Mouse (Mus musculus) kidney, embryonic 14.5 days (tissue): ENCODE measurements at regions not wholly inside any gene's neighbourhood (a gene's known extent, or its start where the extent isn't known, plus 50 kb on each side); places are given as distances from the start of the nearest gene placed in this dataset.

Source experiments
- ATAC-seq: fragments of 200-750 bp; cut with Nextera tagmentation; 2 replicates; pipeline ENCODE4 v1.8.0; 2017; ENCODE audit warnings: moderate number of reproducible peaks, mild to moderate bottlenecking, moderate TSS enrichment, moderate library complexity; ENCODE audit not compliant: low FRiP score, low TSS enrichment
- H3K27ac ChIP-seq: fragments of 300-500 bp; sonication (generic); 2 replicates; pipeline ENCODE4 v1.5.1; 2014; ENCODE audit warnings: low read depth, mild to moderate bottlenecking, low read length, moderate library complexity, mixed read lengths
- H3K27me3 ChIP-seq: fragments of 300-500 bp; sonication (generic); 2 replicates; pipeline ENCODE4 v1.6.1; 2014; ENCODE audit warnings: mild to moderate bottlenecking, low read length; ENCODE audit not compliant: control insufficient read depth, insufficient read depth
- H3K36me3 ChIP-seq: fragments of 300-500 bp; sonication (generic); 2 replicates; pipeline ENCODE4 v1.6.1; 2014; ENCODE audit warnings: low read length, mixed read lengths; ENCODE audit not compliant: control insufficient read depth, insufficient read depth
- H3K4me1 ChIP-seq: fragments of 300-500 bp; sonication (generic); 2 replicates; pipeline ENCODE4 v1.6.1; 2014; ENCODE audit warnings: low read length, mixed read lengths; ENCODE audit not compliant: control insufficient read depth, insufficient read depth
- H3K4me2 ChIP-seq: fragments of 300-500 bp; sonication (generic); replicated peaks from 2 replicates; pipeline ENCODE4 v1.6.1; 2014; ENCODE audit warnings: low read depth, mild to moderate bottlenecking, low read length
- H3K4me3 ChIP-seq: fragments of 300-500 bp; sonication (generic); 2 replicates; pipeline ENCODE4 v1.5.1; 2014; ENCODE audit warnings: mild to moderate bottlenecking, low read length
- H3K9ac ChIP-seq: fragments of 300-500 bp; sonication (generic); 2 replicates; pipeline ENCODE4 v1.6.1; 2014; ENCODE audit warnings: low read depth, mild to moderate bottlenecking, low read length, moderate library complexity
- H3K9me3 ChIP-seq: fragments of 300-500 bp; sonication (generic); 2 replicates; pipeline ENCODE4 v1.6.1; 2016; ENCODE audit warnings: low read length; ENCODE audit not compliant: control insufficient read depth
- WGBS: fragments of 180-500 bp; shearing (Covaris S2); extraction: QIAGEN DNeasy Blood & Tissue Kit; methylation state at CpG from one replicate; pipeline ENCODE4 v1.1.7; 2014; 5-methylcytosine and 5-hydroxymethylcytosine counted together

DNA sequence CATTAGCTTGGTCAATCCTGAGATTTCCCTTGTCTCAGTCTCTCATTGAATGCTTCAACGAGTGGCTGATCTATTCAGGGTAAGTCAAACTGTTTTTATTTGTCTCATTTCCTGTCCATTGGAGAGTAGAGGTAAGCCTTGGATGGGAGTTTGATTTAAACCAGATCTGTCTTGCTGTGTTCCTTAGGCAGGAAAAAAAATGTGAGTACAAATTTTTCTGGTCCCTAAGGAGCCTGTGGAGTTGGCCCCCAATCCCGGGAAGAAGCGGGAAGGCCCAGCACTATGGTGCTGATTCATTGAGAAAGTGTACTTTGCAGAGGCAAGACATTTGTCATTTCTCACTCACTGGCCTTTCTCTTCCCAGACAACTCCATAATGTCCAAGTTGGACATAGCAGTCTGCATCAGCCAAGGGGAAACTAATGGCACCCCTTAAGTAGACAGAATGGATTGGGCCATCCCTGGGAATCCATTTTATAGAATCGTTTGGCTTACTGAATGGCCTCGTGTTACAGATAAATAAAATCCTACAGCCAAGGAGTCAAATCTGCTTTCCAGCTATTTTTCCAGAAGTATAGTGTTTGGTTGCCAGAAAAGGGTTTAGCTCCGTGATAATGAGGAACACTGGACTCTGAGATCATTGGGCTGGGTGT lies 271.3 kb upstream of the Sel1l start:
- Histone ChIP-seq H3K27ac (no peak overlapping the region), H3K9me3 (no peaks in the 10 kb centered on the region), H3K4me3 (no peak overlapping the region), H3K9ac (no peak overlapping the region), H3K4me2 (no peak overlapping the region), H3K27me3 (no peaks in the 10 kb centered on the region), H3K4me1 (no peaks in the 10 kb centered on the region), H3K36me3 (no peaks in the 10 kb centered on the region)
- 76% methylated on average over 6 of the region's 6 CpGs for WGBS
- no peak for ATAC-seq

DNA sequence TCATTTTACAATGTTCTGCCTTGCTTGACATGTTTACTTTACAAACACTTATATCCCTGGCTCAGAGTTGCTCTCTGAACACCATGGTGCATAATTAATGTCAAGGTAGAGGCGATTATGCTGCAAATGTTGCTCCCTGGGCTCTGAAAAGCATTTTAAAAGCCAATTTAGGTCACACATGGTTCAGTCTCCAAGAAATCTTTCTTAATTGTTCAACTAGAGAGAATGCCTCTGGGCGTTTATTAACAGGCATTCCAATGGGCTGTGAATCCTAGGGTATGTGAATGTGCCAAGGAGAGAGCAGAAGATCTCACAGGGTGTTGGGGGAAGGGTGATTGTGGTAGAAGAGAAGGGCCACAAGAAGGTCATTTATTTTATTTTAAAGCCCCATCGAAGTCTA lies 260.7 kb upstream of the Sel1l start:
- no peaks in the 10 kb centered on the region for H3K27me3 ChIP-seq
- no peak overlapping the region for H3K27ac ChIP-seq
- H3K4me3 ChIP-seq = no peak overlapping the region
- H3K4me1 ChIP-seq = no peaks in the 10 kb centered on the region
- H3K36me3 ChIP-seq = no peaks in the 10 kb centered on the region
- no peak overlapping the region for H3K9ac ChIP-seq
- 66% methylated on average over 3 of the region's 3 CpGs for WGBS
- no peak for ATAC-seq
- no peaks in the 10 kb centered on the region for H3K9me3 ChIP-seq
- no peak overlapping the region for H3K4me2 ChIP-seq

DNA sequence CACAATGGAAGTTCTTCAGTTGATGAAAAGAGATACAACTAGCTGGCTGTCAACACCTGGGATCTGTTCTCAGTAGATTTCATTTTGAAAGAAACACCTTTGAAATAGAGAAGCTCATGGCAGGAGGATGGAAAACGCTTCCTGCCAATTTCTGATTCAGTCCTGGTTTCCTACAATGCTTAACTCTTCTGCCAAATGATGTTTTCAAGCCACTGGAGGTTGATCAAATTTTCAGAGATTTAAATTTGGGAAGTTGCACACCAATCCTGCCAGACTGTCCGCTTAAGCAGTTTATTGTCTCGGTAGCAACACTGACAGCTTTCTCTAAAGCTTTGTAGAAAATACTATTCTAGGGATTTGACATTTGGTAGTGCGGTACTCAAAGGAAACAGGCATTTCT lies 251.1 kb upstream of the Sel1l start:
- WGBS = 88% methylated on average over 4 of the region's 4 CpGs
- H3K36me3 ChIP-seq = no peaks in the 10 kb centered on the region
- H3K9me3 ChIP-seq = no peaks in the 10 kb centered on the region
- H3K4me2 ChIP-seq = no peak overlapping the region
- no peak overlapping the region for H3K27ac ChIP-seq
- H3K4me1 ChIP-seq = no peaks in the 10 kb centered on the region
- H3K27me3 ChIP-seq = no peaks in the 10 kb centered on the region
- ATAC-seq = no peak
- H3K9ac ChIP-seq = no peak overlapping the region
- H3K4me3 ChIP-seq = no peak overlapping the region

DNA sequence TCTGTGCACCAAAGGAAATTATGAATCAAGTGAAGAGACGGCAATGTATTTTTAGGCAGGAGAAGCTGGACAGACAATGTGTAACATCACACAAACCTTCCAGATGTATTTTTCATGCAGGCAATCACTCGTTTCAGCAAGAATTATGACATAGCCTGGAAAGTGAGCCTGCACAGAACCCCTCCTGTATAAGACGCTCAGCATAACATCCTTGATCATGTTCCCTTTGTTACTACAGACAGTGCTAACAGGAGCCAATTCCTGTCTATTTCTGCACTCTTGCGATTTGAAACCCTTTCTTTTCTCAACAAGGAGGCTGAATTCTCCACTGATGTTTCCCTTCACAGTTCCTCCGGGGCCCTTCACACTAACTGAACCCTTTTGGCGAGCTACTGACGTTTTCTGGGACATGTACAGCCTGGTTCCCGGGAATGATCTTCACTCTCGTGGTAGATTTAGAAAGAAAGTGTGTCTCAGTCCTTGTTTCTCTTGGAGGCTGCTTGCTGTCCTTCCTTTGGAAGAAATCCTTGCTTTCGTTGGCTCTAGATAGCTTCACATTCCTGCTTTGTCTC lies 243.9 kb upstream of the Sel1l start:
- Histone ChIP-seq H3K27ac (no peak overlapping the region), H3K4me2 (no peak overlapping the region), H3K9me3 (no peaks in the 10 kb centered on the region), H3K4me3 (no peak overlapping the region), H3K9ac (no peak overlapping the region), H3K4me1 (no peaks in the 10 kb centered on the region), H3K27me3 (no peaks in the 10 kb centered on the region), H3K36me3 (no peaks in the 10 kb centered on the region)
- WGBS = 70% methylated on average over 10 of the region's 10 CpGs
- no peak for ATAC-seq

DNA sequence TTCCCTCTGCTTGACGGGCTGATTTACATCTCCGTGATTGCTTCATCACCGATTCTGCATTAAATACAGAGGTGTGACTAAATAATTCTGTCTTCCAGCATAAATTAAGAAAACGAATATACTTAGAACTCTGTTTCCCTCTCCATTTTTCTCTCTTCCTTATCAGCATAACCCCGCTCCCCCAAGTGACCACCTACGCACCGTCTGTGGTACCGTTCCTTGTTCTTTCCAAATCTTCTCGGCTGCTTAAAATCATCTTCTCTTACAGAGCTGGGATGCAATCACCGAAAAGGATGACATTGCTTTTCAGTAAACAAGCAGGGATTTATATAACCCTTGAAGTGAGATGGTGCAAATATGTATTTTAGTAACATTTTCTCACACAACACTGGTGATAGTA lies 224.3 kb upstream of the Sel1l start:
- Histone ChIP-seq H3K27ac (no peak overlapping the region), H3K4me3 (no peak overlapping the region), H3K9me3 (no peaks in the 10 kb centered on the region), H3K27me3 (no peaks in the 10 kb centered on the region), H3K4me2 (no peak overlapping the region), H3K4me1 (no peaks in the 10 kb centered on the region), H3K36me3 (no peaks in the 10 kb centered on the region), H3K9ac (no peak overlapping the region)
- no peak for ATAC-seq
- 86% methylated on average over 10 of the region's 10 CpGs for WGBS

DNA sequence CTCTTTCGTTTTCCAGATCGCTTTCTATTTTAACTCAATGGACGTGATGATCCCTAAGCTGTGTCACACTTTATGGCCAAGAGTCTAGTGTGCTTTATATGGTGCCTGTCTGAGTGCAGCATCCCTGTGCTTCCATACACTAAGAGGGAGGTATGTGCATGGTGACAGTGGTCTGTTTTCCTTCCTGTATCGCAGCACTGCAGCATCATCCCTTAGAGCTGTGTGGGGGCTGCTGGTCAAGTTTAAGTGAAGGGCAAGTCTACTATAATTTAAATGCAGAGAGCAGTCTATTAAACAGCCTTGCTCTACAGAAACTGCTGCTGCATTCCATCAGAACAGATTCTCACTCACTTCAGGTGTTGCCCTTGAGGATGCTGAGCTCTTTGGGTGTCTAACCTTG lies 213.8 kb upstream of the Sel1l start:
- H3K36me3 ChIP-seq = no peaks in the 10 kb centered on the region
- no peak overlapping the region for H3K4me3 ChIP-seq
- no peaks in the 10 kb centered on the region for H3K4me1 ChIP-seq
- H3K27ac ChIP-seq = no peak overlapping the region
- H3K9me3 ChIP-seq = no peaks in the 10 kb centered on the region
- H3K9ac ChIP-seq = no peak overlapping the region
- H3K27me3 ChIP-seq = no peaks in the 10 kb centered on the region
- no peak overlapping the region for H3K4me2 ChIP-seq
- WGBS = 35% methylated on average over 4 of the region's 4 CpGs
- peak; percentile 75 for ATAC-seq

DNA sequence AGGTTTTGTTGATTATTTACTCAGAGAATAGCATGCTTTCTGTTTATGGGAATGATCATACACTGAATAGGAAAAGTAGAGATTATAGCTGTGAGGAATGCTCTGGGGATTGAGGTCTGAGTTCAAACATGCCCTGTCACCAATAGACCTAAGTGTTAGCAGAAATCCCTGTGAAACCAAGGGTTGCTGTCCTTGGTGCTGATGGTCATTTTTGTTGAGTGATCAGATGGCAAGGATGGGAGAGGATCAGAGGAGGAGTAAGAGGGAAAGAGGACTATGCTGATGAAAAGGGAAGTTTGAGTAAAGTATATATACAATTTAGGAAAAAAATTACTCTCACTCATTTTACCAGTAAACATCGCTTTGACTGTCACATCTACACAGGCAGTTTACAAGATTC lies 191.5 kb upstream of the Sel1l start:
- Histone ChIP-seq H3K9ac (no peak overlapping the region), H3K4me2 (no peak overlapping the region), H3K36me3 (no peaks in the 10 kb centered on the region), H3K9me3 (no peaks in the 10 kb centered on the region), H3K4me3 (no peak overlapping the region), H3K27me3 (no peaks in the 10 kb centered on the region), H3K27ac (no peak overlapping the region), H3K4me1 (no peaks in the 10 kb centered on the region)
- 79% methylated on average over 1 of the region's 1 CpGs for WGBS
- no peak for ATAC-seq

DNA sequence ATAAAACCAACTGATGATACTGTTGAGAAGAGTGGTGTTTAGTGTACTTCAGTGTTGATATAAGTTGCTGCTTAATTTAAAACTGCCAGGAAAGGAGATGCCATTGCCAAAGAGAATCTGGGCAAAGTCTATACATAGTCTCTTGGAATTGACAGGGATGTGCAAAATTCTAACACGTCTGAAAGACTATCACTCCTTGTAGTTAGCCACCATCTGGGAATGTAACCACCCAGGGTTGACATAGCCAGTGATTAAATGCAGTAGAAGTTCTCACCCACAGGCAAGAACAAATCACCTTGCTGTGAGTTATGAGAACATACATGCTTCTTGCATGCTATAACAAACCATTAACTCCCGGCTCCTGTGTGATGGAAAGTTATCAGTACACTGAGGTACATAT lies 180.2 kb upstream of the Sel1l start:
- no peak for ATAC-seq
- H3K4me1 ChIP-seq = no peaks in the 10 kb centered on the region
- H3K9ac ChIP-seq = no peak overlapping the region
- no peak overlapping the region for H3K4me3 ChIP-seq
- no peak overlapping the region for H3K4me2 ChIP-seq
- H3K36me3 ChIP-seq = no peaks in the 10 kb centered on the region
- no peaks in the 10 kb centered on the region for H3K27me3 ChIP-seq
- no peaks in the 10 kb centered on the region for H3K9me3 ChIP-seq
- 76% methylated on average over 2 of the region's 2 CpGs for WGBS
- H3K27ac ChIP-seq = no peak overlapping the region

DNA sequence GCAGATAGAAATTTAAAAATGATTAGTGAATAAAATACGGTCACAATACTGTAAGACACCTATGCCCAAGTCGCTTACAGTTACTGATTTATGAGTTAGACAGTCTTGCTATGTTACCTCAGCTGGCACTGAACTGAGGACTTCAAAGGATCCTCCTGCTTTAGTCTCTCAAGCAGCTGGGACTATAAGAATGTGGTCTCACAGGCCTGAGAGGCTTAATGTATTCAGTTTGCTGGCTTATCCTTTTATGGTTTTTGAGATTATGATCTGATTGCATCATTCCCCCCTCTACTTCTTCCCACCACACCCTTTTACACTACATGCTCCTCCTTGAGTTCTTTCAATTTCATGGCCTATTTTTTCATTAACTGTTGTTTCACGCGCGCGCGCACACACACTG lies 179.4 kb upstream of the Sel1l start:
- ATAC-seq = no peak
- WGBS = 78% methylated on average over 7 of the region's 7 CpGs
- Histone ChIP-seq H3K9me3 (no peaks in the 10 kb centered on the region), H3K27ac (no peak overlapping the region), H3K27me3 (no peaks in the 10 kb centered on the region), H3K4me1 (no peaks in the 10 kb centered on the region), H3K36me3 (no peaks in the 10 kb centered on the region), H3K4me3 (no peak overlapping the region), H3K9ac (no peak overlapping the region), H3K4me2 (no peak overlapping the region)
